Mouse (Mus musculus): ENCODE measurements around the gene D13Ertd608e.
"Not testable (repeated sequence)": the region's sequence is repeated elsewhere in the genome, so short reads cannot be mapped to it uniquely, and the experiment has no call there.

The D13Ertd608e gene

DNA sequence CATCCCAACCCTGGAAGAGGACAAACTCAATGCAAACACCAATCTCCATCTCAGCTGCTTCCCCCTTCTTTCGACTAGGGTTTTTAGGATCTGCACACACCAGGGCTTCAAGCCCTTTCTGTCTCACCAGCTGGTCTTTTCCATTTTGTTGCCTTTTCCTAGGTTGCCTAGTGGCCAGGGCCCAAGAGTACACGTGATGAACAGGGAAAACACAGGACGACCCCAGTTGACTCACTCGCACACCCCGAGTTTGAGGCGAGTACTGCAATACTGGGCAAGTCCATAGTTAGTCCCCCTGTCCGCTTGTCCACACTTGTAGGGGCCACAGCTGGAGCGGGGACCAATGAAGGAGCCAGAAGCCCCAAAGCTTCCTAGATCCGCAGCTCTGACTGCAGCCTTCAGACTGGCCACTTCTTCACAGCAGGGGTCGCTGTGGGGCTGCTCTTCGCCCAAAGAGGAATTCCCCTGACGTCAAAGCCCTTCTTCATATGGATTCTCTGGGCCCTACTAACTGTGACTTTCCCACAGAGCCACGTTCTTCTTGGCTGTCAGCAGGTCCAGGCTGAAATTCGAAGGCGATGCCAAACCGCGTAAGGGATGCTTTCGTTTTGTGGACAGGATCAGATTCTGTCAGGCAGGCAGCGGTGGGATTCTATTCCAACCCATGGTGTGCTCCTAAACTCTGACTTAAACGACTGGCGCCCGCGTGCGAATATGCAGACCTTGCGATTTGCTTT lies at the start of gene D13Ertd608e:
D13Ertd608e (plus strand) TSS at position 687 of the 737 bp plus-strand sequence.
- in situ Hi-C loops (cut with MboI; ENCODE audit: unreplicated experiment in 2 of 2): not testable (repeated sequence)

- in situ Hi-C loops (cut with MboI; ENCODE audit: unreplicated experiment in 2 of 2): loop anchor here (5.0 to 25.0 kb wide), 4 partner anchors 98 to 1403 kb away; partner anchors contain the start of genes B430218F22Rik (in 1 of the 2), Hmgcs1 (in 1 of the 2) and Mrps30 (in 1 of the 2)
Measured at GRCm38 (mm10) chr13:119789851-119790717, 45.7 kb upstream of the D13Ertd608e start.

- in situ Hi-C loops (cut with MboI; ENCODE audit: unreplicated experiment in 2 of 2): loop anchor here in 1 of 2 experiments (5.0 to 25.0 kb wide), 3 partner anchors 99 to 1404 kb away; partner anchors contain the start of genes B430218F22Rik, Hmgcs1 and Mrps30
Measured at GRCm38 (mm10) chr13:119790761-119791579, 44.8 kb upstream of the D13Ertd608e start, which contains the start of gene Zfp131. Gene Zfp131, minus strand, starts transcription at chr13:119790889.

DNA sequence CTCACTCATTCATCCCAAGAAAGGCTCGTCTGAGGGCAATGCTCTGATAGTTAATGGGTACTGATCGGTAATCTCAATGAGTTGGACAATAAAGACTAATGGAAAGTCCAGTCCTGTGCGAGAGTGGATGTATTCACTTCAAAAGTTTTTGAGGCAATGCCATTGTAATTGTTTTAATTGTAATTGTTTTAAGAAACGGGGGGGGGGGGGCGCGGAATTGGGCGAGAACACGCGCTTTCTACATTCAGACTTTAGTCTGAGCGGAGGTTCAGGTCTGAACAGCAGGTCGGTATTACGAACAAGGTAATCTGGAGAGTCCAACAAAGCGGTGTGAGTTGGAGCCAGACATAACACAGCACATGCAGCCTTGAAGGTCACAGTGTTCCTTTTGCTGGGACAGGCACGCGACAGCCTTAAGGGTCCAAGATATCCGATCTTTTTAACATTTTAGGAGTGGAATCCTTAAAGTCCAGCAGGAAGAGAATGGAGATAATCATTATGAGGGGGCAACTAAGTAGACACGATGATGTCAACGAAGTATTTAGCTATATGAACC lies 44.1 kb upstream of the D13Ertd608e start:
- in situ Hi-C loops (cut with MboI; ENCODE audit: unreplicated experiment in 2 of 2): loop anchor here in 1 of 2 experiments (5.0 to 25.0 kb wide), 3 partner anchors 99 to 1404 kb away; partner anchors contain the start of genes B430218F22Rik, Hmgcs1 and Mrps30

GRCm38 (mm10) chr13:119792791-119793404 lies 42.9 kb upstream of the D13Ertd608e start:
- in situ Hi-C loops (cut with MboI; ENCODE audit: unreplicated experiment in 2 of 2): loop anchor here in 1 of 2 experiments (5.0 to 25.0 kb wide), 3 partner anchors 101 to 1406 kb away; partner anchors contain the start of genes B430218F22Rik, Hmgcs1 and Mrps30

DNA sequence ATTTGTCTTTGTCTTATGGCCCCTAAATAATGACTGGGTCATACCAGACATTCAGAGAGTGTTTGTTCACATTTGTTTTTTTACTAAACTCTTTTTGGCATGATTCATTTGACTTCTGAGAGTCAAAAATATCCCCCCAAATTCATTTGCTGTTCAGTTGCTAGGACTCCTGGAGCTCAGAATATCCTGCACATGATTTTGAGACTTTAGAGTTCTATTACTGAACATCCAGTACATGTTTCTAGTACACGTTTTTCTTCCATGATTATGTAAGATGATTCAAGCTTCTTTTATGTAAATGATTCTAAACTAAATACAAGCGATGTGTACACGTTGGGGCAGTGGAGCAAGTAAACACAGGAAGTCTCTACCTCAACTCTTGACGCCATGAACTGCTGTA lies 38.1 kb upstream of the D13Ertd608e start:
- in situ Hi-C loops (cut with MboI; ENCODE audit: unreplicated experiment in 2 of 2): loop anchor here in 1 of 2 experiments (25.0 kb wide), 2 partner anchors 435 to 1410 kb away; partner anchors contain the start of genes B430218F22Rik and Mrps30

- in situ Hi-C loops (cut with MboI; ENCODE audit: unreplicated experiment in 2 of 2): loop anchor here in 1 of 2 experiments (10.0 kb wide), 1 partner anchor 164 kb away; no protein-coding TSS in a partner anchor
Measured at GRCm38 (mm10) chr13:119808937-119809336, 26.9 kb upstream of the D13Ertd608e start.

- in situ Hi-C loops (cut with MboI; ENCODE audit: unreplicated experiment in 2 of 2): no loop called here
Measured at GRCm38 (mm10) chr13:119810031-119810430, 25.8 kb upstream of the D13Ertd608e start.

GRCm38 (mm10) chr13:119816798-119817197 lies 19.0 kb upstream of the D13Ertd608e start:
- in situ Hi-C loops (cut with MboI; ENCODE audit: unreplicated experiment in 2 of 2): no loop called here

GRCm38 (mm10) chr13:119817579-119818206 lies 18.1 kb upstream of the D13Ertd608e start:
- in situ Hi-C loops (cut with MboI; ENCODE audit: unreplicated experiment in 2 of 2): no loop called here

DNA sequence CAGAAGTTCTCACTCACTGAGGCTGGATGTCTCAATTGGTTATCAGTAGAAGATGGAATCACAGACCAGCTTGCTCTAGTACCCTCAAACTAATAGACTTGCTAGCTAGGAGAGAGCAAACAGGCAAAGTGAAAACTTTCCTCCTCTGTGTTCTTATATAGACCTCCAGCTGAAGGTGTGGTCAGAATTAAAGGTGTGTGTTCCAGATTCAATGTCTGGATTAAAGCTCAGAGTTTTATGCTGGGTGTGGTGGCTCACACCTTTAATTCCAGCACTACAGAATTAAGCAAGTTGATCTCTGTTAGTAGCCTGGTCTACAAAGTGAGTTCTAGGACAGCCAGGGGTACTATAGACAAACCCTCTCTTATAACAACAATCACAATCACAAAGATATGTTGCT lies 5.7 kb upstream of the D13Ertd608e start, which contains the start of gene AF067063:
AF067063 (minus strand) TSS at position 101 of the 400 bp plus-strand sequence.
- in situ Hi-C loops (cut with MboI; ENCODE audit: unreplicated experiment in 2 of 2): not testable (repeated sequence)

DNA sequence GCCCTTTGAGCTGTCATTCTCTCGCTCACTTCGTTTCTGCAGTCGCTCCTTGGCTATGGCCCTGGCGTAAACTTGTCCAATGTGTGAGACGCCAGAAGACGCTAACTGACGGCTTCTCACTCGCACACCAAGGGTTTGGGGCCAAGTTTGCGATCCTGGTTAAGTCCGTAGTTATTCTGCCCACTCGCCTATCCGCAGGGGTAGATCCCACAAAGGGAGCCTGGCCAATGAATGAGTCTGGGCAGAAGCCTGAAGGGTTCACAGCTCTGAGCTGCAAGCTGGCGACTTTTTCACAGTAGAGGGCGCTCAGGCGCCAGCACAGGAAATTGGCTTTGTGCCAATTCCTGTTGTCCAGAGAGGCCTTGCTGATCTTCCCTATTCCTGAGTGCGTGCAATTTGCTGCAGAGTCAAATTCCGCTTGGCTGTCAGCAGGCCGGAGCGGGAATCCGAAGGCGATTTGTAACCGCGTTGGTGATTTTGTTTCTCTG lies 562 bp downstream of the D13Ertd608e start:
- in situ Hi-C loops (cut with MboI; ENCODE audit: unreplicated experiment in 2 of 2): not testable (repeated sequence)

DNA sequence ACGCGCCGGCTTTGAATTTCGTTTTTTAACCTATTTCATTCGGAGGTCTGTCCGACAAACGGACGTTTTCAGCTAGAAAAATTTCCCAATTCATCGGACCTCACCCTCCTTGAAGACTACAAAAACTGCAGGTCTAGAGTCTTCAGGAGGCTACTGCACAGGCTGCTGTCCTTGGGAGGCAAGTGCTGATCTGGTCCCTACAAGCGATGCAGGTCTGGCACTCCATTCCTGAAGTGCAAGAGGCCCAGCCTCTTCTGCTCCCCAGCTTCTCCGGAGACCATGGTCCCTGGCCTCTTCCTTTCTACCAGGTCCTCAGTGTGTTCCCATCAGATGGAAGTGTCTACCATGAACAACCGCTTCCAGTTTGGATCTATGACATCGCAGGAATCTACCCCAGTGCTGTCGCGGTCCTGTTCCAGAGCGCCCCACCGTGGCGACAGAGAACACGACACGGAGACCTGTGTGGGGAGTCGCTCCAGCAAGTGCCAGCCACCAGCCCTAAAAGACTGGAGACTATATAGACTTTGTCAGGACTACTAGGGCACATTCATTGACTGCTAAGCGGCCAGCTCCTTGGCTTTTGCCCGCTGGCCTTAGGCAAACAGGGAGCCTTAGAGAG lies 2.0 kb downstream of the D13Ertd608e start:
- in situ Hi-C loops (cut with MboI; ENCODE audit: unreplicated experiment in 2 of 2): not testable (repeated sequence)

DNA sequence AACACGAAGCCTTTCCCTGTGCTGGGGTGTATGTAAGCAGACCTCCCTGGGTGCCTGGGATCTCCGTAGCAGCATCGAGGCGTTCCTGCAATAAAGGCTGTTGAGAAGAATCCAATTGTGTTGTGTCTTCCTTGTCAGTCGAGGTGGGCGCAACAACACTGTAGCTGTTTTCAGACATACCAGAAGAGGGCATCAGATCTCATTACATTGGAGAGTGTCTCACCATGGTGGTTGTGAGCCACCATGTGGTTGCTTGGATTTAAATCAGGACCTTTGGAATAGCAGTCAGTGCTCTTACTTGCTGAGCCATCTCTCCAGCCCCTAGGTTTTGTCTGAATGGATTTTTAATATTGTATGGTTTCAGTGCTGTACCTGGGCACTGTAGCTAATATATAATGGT lies 4.2 kb downstream of the D13Ertd608e start:
- in situ Hi-C loops (cut with MboI; ENCODE audit: unreplicated experiment in 2 of 2): not testable (repeated sequence)

- in situ Hi-C loops (cut with MboI; ENCODE audit: unreplicated experiment in 2 of 2): not testable (repeated sequence)
Measured at GRCm38 (mm10) chr13:119862399-119862798, 26.6 kb downstream of the D13Ertd608e start.

GRCm38 (mm10) chr13:119864395-119864999 lies 28.7 kb downstream of the D13Ertd608e start:
- in situ Hi-C loops (cut with MboI; ENCODE audit: unreplicated experiment in 2 of 2): not testable (repeated sequence)

GRCm38 (mm10) chr13:119886896-119887295 lies 51.1 kb downstream of the D13Ertd608e start:
- in situ Hi-C loops (cut with MboI; ENCODE audit: unreplicated experiment in 2 of 2): not testable (repeated sequence)

Measured in v-Abl transformed pro-B cells (cell line).